Mouse (Mus musculus) retina, postnatal 1 day (tissue): ENCODE measurements around the gene Rnf216.

Experiments used
- DNase-seq: peaks from one replicate; pipeline ENCODE4 v3.0.0-alpha.2; 2012

The Rnf216 gene

DNA sequence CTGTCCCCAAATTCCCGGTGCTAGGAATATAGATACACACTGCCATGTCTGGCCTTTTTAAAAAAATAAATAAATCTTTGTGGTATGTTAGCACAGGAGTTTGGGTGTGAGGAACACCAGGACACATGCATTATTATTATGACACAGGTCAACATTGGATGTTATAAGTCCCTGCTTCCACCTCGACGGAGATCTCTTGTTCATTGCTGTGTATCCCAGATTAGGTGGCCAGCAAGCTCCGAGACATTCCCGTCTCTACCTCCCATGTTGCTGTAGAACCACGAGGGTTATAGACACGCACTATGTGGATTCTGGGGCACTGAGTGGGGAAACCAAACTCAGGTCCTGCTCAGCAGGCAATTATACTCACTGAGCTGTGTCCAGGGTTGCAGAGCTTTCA, 17.5 kb downstream of the Rnf216 start:
- DNase-seq, result no peak

DNA sequence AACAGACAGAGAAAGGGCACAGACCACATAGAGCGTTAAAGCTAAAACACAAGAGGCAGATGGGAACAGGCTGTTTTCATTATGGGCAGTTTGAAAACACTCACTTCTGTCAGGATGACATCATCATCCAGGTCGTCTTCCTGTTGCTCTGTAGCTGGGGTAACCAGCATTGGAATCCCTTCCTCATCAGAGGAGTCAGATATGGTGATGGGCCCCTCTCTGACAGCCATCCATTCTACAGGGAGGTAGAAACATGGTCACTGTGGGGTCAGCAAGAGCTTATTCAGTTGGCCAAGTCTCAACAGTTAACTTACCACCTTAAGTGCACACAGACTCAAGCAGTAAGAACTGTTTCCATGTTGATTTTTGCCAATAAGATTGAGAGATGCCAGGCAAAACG, 19.9 kb downstream of the Rnf216 start:
- DNase-seq, result no peak

DNA sequence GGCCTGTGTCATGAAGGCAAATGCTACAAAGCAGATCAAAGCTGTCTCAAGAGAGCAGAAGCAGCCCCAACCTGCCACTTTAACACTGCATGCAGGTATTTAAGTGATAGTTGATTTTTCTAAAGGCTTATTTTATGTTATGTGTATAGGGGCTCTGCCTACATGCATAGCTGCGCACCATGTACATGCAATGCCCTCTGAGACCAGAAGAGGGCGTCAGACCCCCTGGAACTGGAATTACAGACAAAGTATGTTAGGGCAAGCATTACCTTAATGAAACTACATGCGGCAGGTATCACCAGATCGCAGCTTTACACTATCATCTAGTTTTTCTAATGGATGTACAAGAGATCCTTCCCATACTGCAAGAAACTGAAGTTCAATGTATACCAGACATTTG, 27.9 kb downstream of the Rnf216 start:
- DNase-seq, result peak; percentile 30

DNA sequence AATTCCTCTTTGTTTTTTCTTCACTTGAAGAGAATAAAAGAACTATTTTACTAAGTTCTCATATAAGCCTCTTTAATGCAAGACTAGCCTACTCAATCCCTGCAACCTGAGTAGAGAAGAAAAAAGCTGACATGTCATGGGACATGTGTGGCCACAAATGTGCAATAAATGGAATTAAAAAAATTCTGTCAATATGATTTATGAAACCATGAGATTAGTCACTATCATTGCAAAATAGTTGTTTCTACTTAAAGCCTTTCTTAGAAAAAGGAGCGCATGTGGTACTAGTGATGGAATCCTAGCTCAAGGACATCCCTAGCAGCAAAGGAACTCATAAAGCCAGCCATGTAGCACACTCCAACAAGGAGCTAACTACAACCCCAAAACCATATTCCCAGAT, 33.0 kb downstream of the Rnf216 start:
- no peak for DNase-seq

DNA sequence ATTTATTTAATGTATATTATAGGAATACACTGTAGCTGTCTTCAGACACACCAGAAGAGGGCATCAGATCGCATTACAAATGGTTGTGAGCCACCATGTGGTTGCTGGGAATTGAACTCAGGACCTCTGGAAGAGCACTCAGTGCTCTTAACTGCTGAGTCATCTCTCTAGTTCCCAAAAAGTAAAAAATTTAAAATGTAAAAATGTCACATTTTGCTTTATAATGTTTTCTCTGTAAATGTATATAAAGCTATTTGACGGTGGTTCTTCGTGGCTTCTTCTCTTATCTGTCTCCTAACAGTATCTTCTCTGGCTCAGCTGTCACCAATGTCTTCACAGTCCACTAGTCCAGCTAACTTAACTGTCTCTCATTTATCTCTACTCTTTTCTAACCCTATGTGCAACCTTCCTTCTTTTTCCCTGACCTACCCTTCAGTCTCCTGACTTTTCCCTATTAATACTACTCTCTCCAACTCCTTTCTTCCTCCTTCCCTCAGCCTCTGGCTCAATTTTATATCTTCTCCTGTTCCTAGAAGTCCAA, 36.1 kb downstream of the Rnf216 start:
- no peak for DNase-seq

DNA sequence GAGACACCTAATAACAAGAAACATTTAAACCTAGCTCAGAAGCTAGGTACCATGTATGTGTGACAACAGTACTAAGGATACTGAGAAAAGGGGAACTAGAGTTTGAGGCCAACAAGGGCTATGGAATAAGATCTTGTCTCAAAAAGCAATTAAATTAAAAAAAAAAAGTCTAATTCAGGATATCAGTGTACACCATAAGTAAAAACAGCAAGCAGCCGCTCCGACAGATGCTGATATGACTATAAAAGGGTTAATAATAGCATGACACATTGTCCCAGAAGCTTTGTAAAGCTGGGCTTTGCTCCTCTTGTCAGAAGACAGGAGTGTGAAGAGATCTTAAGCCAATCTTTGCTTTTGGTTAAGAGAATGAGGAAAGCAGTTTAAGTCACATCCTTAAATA, 36.8 kb downstream of the Rnf216 start:
- no peak for DNase-seq

DNA sequence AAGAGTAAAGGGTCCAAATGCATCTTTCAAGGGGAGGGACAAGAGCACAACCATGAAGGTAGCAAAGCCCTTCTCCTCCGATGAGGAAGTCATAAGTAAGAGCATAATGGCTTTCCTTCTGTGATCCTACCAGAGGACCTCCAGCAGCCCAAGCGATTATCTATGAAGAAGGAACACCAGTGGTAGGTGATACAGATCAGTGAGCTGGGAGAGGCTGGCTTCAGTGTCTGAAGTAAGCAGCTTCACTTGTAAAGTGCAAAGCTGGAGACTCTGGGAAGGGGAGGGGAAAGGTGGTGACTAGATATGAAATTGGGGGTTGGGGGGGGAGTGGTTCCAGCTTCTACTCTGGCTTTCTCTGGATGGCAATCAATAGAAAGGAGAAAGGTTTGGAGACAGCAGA, 43.7 kb downstream of the Rnf216 start:
- DNase-seq, result no peak

DNA sequence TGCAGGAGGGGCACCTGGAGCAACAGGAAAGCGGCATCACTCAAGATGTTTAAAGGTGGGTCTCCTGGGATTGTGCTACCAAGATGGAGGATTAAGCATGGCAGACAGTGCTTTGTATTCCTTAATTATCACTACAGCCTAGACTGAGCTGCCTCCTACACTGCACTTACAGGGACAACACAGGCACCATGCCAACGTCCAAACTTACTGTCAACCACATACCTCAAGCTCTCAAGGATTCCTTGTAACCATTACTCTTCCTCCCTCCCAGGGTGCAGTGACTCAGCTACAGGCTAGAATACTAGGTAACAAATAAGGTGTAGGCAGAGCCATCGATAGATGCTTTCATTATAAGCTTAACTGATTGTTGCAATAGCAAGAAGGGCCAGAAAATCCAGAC, 44.4 kb downstream of the Rnf216 start:
- no peak for DNase-seq

DNA sequence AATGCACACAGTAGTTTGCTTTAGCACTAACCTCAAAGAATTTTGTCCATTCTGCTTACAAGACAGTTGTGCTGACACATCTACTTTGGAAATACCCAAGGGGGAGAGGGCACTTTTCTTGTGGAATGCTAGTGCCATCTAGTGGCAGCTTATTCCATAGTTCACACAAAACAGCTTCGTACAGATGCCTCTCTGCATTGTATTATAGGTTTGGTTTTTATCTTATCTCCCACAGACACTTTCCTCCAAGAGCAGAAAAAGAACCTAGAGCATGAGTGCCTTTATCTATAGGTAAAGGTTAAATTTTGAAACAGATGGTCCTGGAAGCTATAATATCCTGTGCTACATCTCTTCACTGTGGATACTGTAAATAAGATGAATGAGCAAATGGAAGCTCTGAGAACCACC, 46.2 kb downstream of the Rnf216 start:
- DNase-seq, result peak; percentile 83

DNA sequence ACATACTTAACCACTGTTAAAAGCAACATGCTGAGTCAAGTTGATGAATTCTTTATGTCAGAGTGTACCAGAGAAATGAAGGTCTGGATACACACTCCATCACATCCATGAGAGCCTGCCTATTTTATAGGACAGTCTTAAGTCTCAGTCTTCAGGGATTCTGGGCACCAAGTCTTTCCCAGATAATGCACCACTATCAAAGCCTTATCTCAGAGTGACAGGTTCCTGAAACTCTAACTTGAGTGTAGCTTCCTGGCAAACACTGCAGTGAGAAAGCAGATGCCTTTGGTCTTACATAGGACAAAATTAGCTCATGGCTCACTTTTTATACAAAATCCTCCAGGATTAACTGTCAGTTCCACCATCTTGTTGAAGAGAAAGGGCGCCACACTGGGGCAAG, 46.7 kb downstream of the Rnf216 start:
- DNase-seq, result no peak

DNA sequence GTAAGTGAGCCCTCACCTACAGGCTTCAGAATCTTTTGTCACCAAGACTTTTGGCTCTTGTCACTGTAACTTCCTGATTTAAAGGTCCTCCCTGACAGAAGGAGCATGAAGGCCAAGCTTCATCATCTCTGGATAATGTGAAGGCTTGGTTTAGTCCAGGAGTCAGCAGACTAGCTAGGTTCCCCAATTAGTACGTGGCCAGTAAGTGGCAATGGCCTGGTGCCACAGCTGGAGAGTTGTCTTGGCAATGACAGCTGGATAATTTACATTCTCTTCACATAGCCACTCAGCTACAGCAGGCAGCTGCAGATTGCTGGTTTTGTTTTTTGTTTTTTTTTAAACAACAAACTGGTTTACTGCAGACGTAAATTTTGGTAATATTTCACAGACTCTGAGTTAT, 47.6 kb downstream of the Rnf216 start:
- no peak for DNase-seq

DNA sequence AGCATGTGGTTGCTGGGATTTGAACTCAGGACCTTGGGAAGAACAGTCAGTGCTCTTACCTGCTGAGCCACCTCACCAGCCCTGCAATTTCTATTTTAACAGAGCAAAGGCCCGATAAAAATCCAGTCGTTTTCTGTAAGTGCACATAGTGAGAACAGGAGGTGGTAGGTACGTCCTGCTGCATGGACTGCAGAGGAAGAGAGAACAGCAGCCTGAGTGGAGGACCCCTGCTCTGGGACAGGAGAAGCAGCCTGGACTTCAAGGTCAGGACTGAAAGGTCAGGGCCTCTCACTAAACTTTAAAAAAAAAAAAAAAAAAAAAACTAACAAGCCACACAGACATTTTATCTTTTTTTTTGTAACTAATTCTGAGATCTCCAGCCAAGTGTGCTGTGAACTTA, 50.5 kb downstream of the Rnf216 start:
- DNase-seq, result no peak

DNA sequence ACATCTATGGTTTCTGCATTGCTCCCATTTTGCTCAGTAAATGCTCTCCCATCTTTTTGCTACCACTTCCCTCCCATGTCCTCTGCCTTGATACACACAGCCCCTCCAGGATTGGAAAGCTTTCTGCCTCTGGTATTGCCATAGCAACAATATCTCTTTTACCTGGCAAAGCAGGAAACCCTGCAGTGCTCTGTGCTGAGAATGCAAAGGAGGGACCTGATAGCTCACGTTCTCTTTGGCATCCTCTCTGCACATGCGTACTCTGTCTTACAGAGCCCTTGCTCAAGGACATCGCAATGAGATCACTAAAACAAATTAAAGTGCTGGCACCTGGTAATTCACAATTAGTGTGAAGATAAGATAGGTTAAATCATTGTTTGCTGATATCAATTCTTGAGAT, 51.3 kb downstream of the Rnf216 start:
- DNase-seq, result no peak

DNA sequence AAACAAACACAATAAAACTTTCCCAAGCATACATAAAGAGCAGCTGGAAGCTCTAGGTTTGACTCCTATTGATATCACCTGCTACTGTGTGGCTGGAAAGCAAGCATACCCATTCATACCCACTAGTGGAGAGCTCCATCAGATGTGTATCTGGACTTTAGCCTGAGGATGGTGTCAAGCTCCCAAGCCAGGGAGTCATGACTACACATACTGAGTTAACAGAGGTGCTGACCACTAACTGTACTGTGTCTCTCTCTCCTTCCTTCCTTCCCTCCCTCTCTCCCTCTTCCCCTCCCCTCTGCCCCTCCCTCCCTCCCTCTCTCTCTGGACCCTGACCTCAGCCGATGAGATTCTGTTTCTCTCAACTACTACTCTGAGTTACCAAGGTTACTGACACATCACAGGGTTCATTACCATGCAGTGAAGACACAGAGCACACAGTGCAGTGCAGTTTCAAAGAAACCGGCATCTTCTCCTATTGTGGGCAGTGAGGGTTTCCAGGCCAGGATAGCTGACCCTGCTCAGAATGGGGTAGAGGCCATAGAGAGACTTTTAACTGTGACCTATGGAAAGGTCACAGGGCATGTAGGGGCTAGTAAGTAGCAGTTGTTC, 51.9 kb downstream of the Rnf216 start:
- DNase-seq, result no peak

DNA sequence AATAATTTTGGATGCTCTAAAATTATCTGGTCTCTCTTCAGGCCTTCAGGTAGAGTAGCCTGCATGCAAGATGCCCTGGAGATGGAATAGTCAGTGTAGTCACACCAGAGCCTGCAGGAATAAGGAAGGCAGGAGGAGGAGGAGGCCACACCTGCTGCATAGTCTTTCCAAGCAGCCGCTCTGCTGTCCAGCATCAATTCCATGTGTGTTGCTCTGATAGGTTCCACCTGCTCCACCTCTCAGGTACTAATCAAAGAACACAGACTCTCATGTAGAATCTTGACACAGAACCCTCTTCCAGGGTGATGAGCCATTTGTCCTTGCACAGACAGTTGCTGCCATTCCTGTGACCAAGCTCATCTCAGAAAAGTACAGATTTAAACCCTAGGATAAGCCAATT, 52.8 kb downstream of the Rnf216 start:
- DNase-seq, result no peak

DNA sequence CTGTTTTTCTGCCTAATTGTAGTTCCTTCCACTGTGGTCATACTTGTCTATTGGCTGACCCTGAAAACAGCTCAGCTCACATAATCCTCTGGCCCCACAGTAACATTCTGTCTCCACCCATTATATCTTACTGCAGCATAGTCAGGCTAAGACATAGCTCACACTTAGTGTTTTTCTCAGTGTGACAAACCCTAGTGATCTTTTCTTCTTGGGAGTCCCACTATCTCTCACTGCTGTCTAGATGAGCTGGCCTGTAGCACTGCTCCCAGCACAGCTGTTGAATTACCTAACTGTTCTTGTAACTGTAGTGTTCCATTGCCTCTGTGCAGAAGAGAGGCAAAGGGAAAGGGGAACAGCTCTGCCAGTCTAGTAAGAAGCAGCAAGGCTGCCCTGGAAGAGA, 53.6 kb downstream of the Rnf216 start:
- DNase-seq, result no peak

DNA sequence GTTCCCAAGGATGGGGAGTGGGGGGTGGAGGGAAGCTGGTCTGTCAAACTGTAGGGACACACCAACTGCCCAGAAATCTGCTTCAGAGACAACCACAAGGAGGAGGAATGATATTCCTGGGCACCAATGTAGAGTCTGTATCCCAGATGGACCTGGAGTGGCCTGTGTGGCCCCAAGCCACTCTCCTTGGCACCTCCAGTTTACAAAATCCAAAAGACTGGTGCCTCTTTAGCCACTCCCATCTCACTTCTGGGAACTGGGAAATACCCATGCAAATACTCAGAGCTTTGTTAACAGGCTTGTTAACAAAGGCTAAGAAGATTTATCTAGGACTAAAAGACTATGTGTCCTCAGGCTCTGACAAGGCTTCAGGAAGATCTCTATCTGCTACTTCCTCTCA, 54.1 kb downstream of the Rnf216 start:
- DNase-seq, result no peak

DNA sequence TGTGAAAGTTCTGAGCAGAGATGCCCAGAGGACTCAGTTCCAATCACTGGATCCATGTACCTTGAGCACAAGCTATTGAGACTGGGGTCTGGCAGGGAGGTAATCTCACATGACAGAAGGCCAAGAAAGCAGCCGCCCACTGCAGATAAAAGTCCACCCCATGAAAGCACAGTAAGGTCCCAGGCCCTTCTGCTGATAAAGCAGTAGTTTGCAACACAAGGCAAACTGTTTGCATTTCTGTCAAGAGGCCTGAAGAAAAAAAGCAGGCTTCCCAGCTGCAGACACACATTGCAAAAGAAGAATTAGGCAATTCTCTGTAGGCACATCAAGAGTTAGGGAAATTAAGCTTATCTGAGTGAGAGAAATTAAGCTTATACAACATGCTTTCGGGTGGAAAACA, 54.6 kb downstream of the Rnf216 start:
- DNase-seq, result no peak

DNA sequence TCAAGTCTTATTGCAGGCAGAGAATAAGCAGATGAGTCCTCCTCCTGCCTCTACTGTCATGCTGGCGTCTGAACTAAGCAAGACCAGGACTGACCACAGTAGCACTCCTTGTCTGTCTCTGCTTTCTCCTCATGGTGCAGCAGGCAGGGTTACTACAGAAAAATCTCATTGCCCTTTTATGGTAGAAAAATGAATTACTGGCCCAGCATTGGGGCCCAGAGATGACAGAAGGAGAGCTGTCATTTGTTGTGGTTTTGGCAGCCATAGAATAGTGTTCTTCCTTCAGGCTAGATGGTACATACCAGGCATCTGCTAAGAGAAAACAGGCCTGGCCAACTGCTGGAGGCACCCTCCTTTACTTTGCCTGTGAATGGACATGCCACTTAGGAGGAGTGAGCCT, 55.0 kb downstream of the Rnf216 start:
- DNase-seq, result no peak

DNA sequence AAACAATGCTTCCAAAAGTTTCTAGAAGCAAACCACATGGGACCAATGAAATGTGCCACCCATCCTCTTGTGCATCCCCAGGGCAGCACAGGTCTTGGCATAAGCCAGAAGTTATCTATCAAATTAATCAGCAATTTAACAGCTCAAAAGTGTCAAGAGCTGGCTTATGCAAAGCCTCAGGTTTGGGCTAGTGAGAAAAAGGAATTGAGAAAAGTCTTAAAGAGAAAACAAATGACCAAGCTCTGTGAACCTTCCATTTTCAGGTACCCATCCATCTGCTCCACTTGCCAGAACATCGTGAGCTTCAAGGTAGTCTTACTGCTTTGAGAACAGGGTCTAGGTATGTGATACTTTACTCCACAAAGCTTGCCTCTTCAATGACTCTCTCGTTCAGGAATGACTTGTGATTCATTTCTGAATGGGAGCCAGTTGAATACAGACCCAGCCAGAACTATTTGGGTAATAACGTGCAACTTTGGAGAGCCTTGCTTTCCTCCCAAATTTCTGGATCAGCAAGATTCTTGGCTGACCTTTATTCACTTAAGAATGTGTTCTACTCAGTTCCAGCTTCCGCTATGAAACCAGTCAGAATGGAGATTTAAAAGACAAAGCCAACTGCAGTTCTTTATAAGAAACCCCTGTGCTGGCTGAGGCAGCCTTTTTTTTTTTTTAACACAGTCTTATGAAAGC, 56.5 kb downstream of the Rnf216 start:
- DNase-seq, result no peak

DNA sequence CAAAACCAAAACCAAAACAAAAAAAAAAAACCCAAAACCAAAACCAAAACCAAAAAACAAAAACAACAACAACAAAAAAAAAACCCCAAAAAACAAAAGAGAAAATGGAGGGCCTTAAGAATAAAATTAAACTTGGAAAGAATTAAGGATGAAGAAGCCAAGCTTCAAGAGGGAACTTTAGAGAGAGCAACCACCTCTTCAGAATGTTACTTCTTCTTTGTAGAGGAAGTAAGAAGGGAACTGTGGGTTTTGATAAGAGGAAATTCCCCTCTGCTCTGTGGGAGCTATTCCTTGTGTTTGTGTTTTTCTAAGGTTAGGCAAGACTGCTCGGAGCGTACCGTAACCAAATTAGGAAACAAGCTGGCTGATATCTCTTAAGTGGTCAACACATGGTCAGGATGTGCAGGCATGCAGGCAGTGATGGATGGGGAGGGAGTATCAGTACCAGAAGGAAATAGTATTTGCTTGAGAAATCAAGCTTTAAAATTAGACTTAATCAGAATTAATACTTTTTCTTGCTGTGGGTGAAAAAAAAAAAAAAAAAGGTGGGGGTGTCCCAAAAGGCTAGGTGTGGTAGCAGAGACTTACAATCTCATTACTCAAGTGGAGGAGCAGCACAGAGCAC, 57.2 kb downstream of the Rnf216 start:
- no peak for DNase-seq

DNA sequence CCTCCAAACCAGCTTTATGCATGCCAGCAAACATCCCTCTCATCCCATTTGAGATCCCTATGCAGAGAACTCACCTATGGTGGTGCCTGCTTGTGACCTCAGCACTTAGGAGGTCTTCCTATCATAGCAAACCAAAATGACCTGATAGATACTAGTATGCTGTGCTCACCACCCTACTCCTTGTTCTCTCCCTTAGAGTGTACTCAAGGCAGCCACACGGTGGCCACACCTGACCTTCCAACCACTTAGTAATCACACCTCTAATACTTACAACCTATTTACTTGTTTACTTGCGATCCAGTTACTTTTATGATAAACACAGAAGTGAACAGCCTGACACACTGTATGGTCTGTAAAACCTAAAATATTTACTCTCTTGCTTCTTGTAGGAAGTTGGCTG, 58.1 kb downstream of the Rnf216 start:
- no peak for DNase-seq

DNA sequence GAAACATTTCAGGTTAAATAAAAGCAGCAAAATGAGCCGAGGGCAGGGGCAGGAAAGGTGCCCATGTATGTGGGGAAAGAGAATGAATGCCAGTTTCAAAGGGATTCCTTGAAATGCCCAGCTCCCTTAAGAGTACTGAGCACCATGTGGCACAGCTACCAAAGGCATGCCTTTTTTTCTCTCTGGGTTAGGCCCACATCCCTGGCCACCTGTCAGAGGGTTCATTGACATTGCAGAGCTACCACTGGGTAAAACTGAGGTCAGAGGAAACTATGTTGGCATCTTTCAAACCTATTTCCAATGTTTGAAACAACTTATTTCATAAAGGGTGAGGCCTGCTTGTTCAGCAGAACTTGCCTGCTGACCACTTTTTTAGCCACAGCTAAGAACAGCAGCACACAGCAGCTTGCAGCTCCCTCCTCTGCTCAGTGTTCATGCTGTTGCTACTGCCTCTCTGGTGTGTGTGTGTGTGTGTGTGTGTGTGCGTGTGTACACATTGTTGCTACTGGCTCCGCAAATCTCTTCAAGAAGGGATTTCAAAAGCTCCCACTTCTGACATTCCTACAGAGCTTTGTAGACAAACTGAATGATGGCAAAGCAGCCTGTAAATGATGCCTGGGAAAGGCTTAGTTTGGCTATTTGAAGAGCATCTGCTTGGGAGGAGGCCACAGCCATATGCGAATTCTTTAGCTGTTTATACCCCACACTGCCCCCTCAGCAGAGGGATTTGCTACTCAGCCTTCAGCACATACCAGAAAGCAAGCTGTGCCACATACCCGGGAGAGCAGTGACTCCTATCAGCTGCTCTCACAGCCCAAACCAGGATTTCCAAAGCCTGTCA, 59.4 kb downstream of the Rnf216 start:
- DNase-seq, result no peak

DNA sequence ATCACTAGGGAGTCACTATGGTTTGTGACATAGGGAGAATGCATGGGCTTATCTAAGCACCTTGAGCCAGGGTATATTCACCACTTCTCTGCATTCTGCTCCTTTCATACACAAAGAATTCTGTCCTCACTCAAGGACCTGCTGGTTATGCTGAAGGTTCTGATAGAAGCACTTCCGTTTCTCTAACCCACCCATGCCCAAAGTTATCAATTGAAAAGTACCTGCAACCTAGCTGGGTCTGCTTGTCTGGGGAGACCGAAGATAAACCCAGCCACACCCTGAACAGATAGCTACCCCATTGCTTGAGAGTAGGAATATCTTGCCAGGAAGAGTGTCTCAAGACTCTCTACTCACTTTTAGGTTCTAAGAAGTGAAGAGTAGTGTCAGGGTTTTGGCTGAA, 60.1 kb downstream of the Rnf216 start:
- DNase-seq, result no peak
